Mouse (Mus musculus) intestine, postnatal 0 days (tissue): Measurements from ENCODE around the gene Ndufv2. TPM values are rescaled to one million over a fixed set of nuclear protein-coding genes. Genes with fewer than 3 reads are reported as not detected.
"Not testable (repeated sequence)": the region's sequence is repeated elsewhere in the genome, so short reads cannot be mapped to it uniquely, and the experiment has no call there.

ENCODE experiments used
- ATAC-seq: fragments of 200-750 bp; cut with Nextera tagmentation; 2 replicates; pipeline ENCODE4 v1.8.0; 2017; ENCODE audit warnings: mild to moderate bottlenecking, moderate TSS enrichment, moderate library complexity
- H3K27ac ChIP-seq: fragments of 300-500 bp; sonication (generic); 2 replicates; pipeline ENCODE4 v1.5.1; 2014; ENCODE audit warnings: mild to moderate bottlenecking, low read depth, low read length, moderate library complexity
- H3K27me3 ChIP-seq: fragments of 300-500 bp; sonication (generic); replicated peaks from 2 replicates; pipeline ENCODE4 v1.6.1; 2014; ENCODE audit warnings: low read length, mixed read lengths; ENCODE audit not compliant: control insufficient read depth, insufficient read depth
- H3K36me3 ChIP-seq: fragments of 300-500 bp; sonication (generic); 2 replicates; pipeline ENCODE4 v1.6.1; 2014; ENCODE audit warnings: mild to moderate bottlenecking, moderate library complexity; ENCODE audit not compliant: control insufficient read depth, insufficient read depth
- H3K4me1 ChIP-seq: fragments of 300-500 bp; sonication (generic); replicated peaks from 2 replicates; pipeline ENCODE4 v1.6.1; 2014; ENCODE audit warnings: antibody characterized with exemption, low read length, mixed read lengths; ENCODE audit not compliant: control insufficient read depth, insufficient read depth
- H3K4me2 ChIP-seq: fragments of 300-500 bp; sonication (generic); replicated peaks from 2 replicates; pipeline ENCODE4 v1.6.1; 2014; ENCODE audit warnings: low read depth, mild to moderate bottlenecking, moderate library complexity
- H3K4me3 ChIP-seq: fragments of 300-500 bp; sonication (generic); 2 replicates; pipeline ENCODE4 v1.5.1; 2014; ENCODE audit warnings: low read depth, low read length
- H3K9ac ChIP-seq: fragments of 300-500 bp; sonication (generic); 2 replicates; pipeline ENCODE4 v1.6.1; 2014; ENCODE audit warnings: mild to moderate bottlenecking, low read depth, low read length
- H3K9me3 ChIP-seq: fragments of 300-500 bp; sonication (generic); 2 replicates; pipeline ENCODE4 v1.6.1; 2016; ENCODE audit warnings: mixed run types; ENCODE audit not compliant: control insufficient read depth
- CTCF ChIP-seq: sonication (generic); IDR thresholded peaks from 2 replicates; pipeline ENCODE4 v1.5.1; 2016; ENCODE audit warnings: low read depth, mild to moderate bottlenecking, control low read depth, antibody characterized with exemption, moderate library complexity
- WGBS: fragments of 180-500 bp; shearing (Covaris S2); extraction: QIAGEN DNeasy Blood & Tissue Kit; methylation state at CpG from one replicate; pipeline ENCODE4 v1.1.7; 2014; 5-methylcytosine and 5-hydroxymethylcytosine counted together
- polyA plus RNA-seq: library from polyadenylated mRNA; unstranded; fragments of >200 nt; fragmentation: Nextera tagmentation; extraction: Ambion mirVana; gene quantifications from 2 replicates; pipeline ENCODE4 v1.2.1, GENCODE M21; 2015

The Ndufv2 gene
- polyA plus RNA-seq, 1 experiment from 2014 or later, result 453 TPM

GRCm38 (mm10) chr17:66058160-66058559 lies 43.2 kb downstream of the Ndufv2 start:
- 85% methylated on average over 4 of the region's 4 CpGs for WGBS
- Histone ChIP-seq H3K9me3 (no peaks in the 10 kb centered on the region), H3K9ac (no peak overlapping the region), H3K27me3 (no peaks in the 10 kb centered on the region), H3K27ac (no peak overlapping the region), H3K4me1 (no peaks in the 10 kb centered on the region), H3K36me3 (no peaks in the 10 kb centered on the region), H3K4me3 (no peak overlapping the region), H3K4me2 (no peak overlapping the region)
- no peak for ATAC-seq
- TF ChIP-seq CTCF, result no peak

GRCm38 (mm10) chr17:66057145-66057544 lies 44.2 kb downstream of the Ndufv2 start:
- Histone ChIP-seq H3K27me3 (no peaks in the 10 kb centered on the region), H3K9me3 (no peaks in the 10 kb centered on the region), H3K9ac (no peak overlapping the region), H3K27ac (no peak overlapping the region), H3K36me3 (no peaks in the 10 kb centered on the region), H3K4me2 (no peak overlapping the region), H3K4me1 (no peaks in the 10 kb centered on the region), H3K4me3 (no peak overlapping the region)
- no peak for ATAC-seq
- 55% methylated on average over 2 of the region's 2 CpGs for WGBS
- no peak for TF ChIP-seq CTCF

- 52% methylated on average over 4 of the region's 4 CpGs for WGBS
- no peaks in the 10 kb centered on the region for H3K4me1 ChIP-seq
- H3K27ac ChIP-seq, result no peak overlapping the region
- no peak for ATAC-seq
- no peaks in the 10 kb centered on the region for H3K27me3 ChIP-seq
- H3K36me3 ChIP-seq, result peaks cover 7% of the 10 kb centered on the region; the same call in 1 of the 2 replicates
- H3K9ac ChIP-seq, result no peak overlapping the region
- no peak overlapping the region for H3K4me2 ChIP-seq
- H3K4me3 ChIP-seq, result no peak overlapping the region
- no peaks in the 10 kb centered on the region for H3K9me3 ChIP-seq
- no peak for TF ChIP-seq CTCF
Observed at GRCm38 (mm10) chr17:66053349-66053748, 48.0 kb downstream of the Ndufv2 start.

- no peaks in the 10 kb centered on the region for H3K27me3 ChIP-seq
- no peaks in the 10 kb centered on the region for H3K4me1 ChIP-seq
- WGBS, result 79% methylated on average over 4 of the region's 4 CpGs
- H3K9ac ChIP-seq, result no peak overlapping the region
- no peak for TF ChIP-seq CTCF
- H3K4me2 ChIP-seq, result no peak overlapping the region
- no peaks in the 10 kb centered on the region for H3K9me3 ChIP-seq
- no peak for ATAC-seq
- no peak overlapping the region for H3K4me3 ChIP-seq
- no peak overlapping the region for H3K27ac ChIP-seq
- H3K36me3 ChIP-seq, result peaks cover 13% of the 10 kb centered on the region
Observed at GRCm38 (mm10) chr17:66048795-66049194, 52.6 kb downstream of the Ndufv2 start.

- no peaks in the 10 kb centered on the region for H3K9me3 ChIP-seq
- no peak for TF ChIP-seq CTCF
Observed at GRCm38 (mm10) chr17:66048199-66048598, 53.2 kb downstream of the Ndufv2 start.

GRCm38 (mm10) chr17:66043679-66044078 lies 57.7 kb downstream of the Ndufv2 start:
- WGBS, result 85% methylated on average over 4 of the region's 4 CpGs
- not testable (repeated sequence) for H3K4me2 ChIP-seq, H3K9me3 ChIP-seq, H3K27me3 ChIP-seq, H3K9ac ChIP-seq, H3K4me1 ChIP-seq, H3K4me3 ChIP-seq, H3K27ac ChIP-seq, ATAC-seq
- peaks cover 14% of the 10 kb centered on the region for H3K36me3 ChIP-seq
- peak; percentile 29 for TF ChIP-seq CTCF

More at GRCm38 (mm10) chr17:66048199-66048598, 53.2 kb downstream of the Ndufv2 start:
- Histone ChIP-seq H3K4me2 (no peak overlapping the region), H3K4me1 (no peaks in the 10 kb centered on the region), H3K36me3 (peaks cover 13% of the 10 kb centered on the region), H3K27me3 (no peaks in the 10 kb centered on the region), H3K4me3 (no peak overlapping the region), H3K27ac (no peak overlapping the region), H3K9ac (no peak overlapping the region)
- ATAC-seq, result no peak
- WGBS, result 51% methylated on average over 5 of the region's 5 CpGs

- 44% methylated on average over 5 of the region's 5 CpGs for WGBS
- no peaks in the 10 kb centered on the region for H3K27me3 ChIP-seq
- no peak for ATAC-seq
- TF ChIP-seq CTCF, result no peak
- H3K36me3 ChIP-seq, result peaks cover 13% of the 10 kb centered on the region
- H3K4me2 ChIP-seq, result no peak overlapping the region
- no peak overlapping the region for H3K27ac ChIP-seq
- no peak overlapping the region for H3K9ac ChIP-seq
- H3K4me3 ChIP-seq, result no peak overlapping the region
- H3K9me3 ChIP-seq, result no peaks in the 10 kb centered on the region
- no peaks in the 10 kb centered on the region for H3K4me1 ChIP-seq
Observed at GRCm38 (mm10) chr17:66041020-66041419, 60.3 kb downstream of the Ndufv2 start.
